Mouse (Mus musculus) liver, embryonic 14.5 days (tissue): Measurements from ENCODE around the gene Ppil1.

ENCODE experiments used
- CTCF ChIP-seq: IDR thresholded peaks from 2 replicates; pipeline ENCODE4 v1.5.1; 2016; ENCODE audit warnings: antibody characterized with exemption, low read depth, control low read depth
- EP300 ChIP-seq: IDR thresholded peaks from 2 replicates; pipeline ENCODE4 v1.6.1; 2016; ENCODE audit warnings: antibody characterized with exemption, low read depth

GRCm38 (mm10) chr17:29218017-29218416 is 46.0 kb downstream of the Ppil1 start:
- TF ChIP-seq EP300 (no peak), CTCF (no peak)
